31 mouse cellular contexts compared by ENCODE assay signal in the genomic region with DNA sequence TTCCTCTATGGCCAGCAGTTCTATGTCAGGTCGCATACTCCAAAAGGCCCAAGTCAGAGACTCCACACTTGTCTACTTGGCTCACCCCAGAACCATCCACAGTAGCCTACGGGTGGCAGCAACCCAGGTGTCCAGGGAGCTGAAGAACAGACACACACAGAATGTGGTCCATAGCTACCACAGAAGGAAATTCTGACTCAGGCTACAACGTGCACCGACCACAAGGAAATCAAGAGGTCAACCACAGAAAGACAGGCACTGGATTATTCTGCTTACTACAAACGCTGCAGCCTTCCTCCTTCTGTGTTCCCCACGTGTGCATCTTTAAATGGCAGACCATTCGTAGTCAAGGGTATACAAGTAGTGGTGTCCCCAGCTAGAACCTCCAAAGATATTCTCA. TPM values are rescaled to one million over a fixed set of nuclear protein-coding genes. Genes with fewer than 3 reads are reported as not detected.
DNase-seq lines count a peak whose midpoint lies in the region; ATAC-seq and TF ChIP-seq lines count a peak whose summit lies in the region.
"Had no signal": no experiment of that assay in that cellular context is flagged by ENCODE, and none has a peak within 500 bp of the region (broad histone marks: within the 10 kb centered on the region; RNA-seq: fewer than 3 reads in every experiment).

No protein-coding gene starts in this region.

- no peak for ATAC-seq in kidney, postnatal 0 days (replicated peaks; ENCODE audit: low FRiP score, low read depth)
- peak; percentile 83 for ATAC-seq in granulocyte monocyte progenitor cell, adult 5-6 weeks (replicated peaks; ENCODE audit: poor library complexity, severe bottlenecking)
- no peak for ATAC-seq in megakaryocyte, adult 5-6 weeks (ENCODE audit: poor library complexity, severe bottlenecking)
- ATAC-seq: forebrain, embryonic 13.5 days; intestine, postnatal 0 days; midbrain, embryonic 15.5 days had no signal

- in situ Hi-C loops in CH12.LX (cut with MboI; ENCODE audit: low pct_ligation_motif_present, low pct_unique_long_range_greater_than_20kb, low sequenced_read_pairs), result no loop called here

- no peak for DNase-seq in kidney, postnatal 0 days (ENCODE audit: low spot score)
- DNase-seq in kidney, adult 18-20 months, result no peak
- DNase-seq in CH12.LX (ENCODE audit: extremely low read depth), result peak; percentile 87
- DNase-seq in urinary bladder, postnatal 4 days (ENCODE audit: low spot score in 2 of 2), result no peak
- no peak for DNase-seq in left cerebral cortex, adult 2 months (ENCODE audit: extremely low spot score in 1 of 2, low spot score in 2 of 2)
- DNase-seq: adrenal gland, adult 2 months; adrenal gland, postnatal 36 days; cerebellum, adult 2 months; cerebellum, postnatal 14 days; gastrocnemius, postnatal 10 days; kidney, postnatal 14 days; layer of hippocampus, adult 9-11 months; liver; lung, embryonic 14.5 days; retina, postnatal 1 day; right cerebral cortex, postnatal 14 days; thymus, adult 18-20 months; thymus, postnatal 4 days had no signal

- TF ChIP-seq POLR2A in CH12.LX (IDR thresholded peaks at IDR 0.05; ENCODE audit: low read depth, low read length), result no peak

- H3K4me3 ChIP-seq in kidney, postnatal 0 days (replicated peaks; ENCODE audit: low read depth, low read length), result no peak overlapping the region
- H3K4me3 ChIP-seq in CH12.LX (replicated peaks in 1 of 3; ENCODE audit: low read depth in 2 of 3, low read length in 2 of 3, poor library complexity in 1 of 3), result no peak overlapping the region
- no peak overlapping the region for H3K4me3 ChIP-seq in left cerebral cortex, adult 2 months
- H3K4me3 ChIP-seq: embryonic facial prominence, embryonic 10.5 days; embryonic facial prominence, embryonic 15.5 days; forebrain, embryonic 13.5 days; heart, embryonic 15.5 days; hindbrain, embryonic 12.5 days; liver, embryonic 15.5 days; midbrain, embryonic 15.5 days; neural tube, embryonic 15.5 days had no signal

- H3K27ac ChIP-seq in kidney, postnatal 0 days, result peak overlapping the region; percentile 9; the same call in 1 of the 2 replicates
- H3K27ac ChIP-seq in CH12.LX (ENCODE audit: insufficient read depth, low read depth), result no peak overlapping the region
- H3K27ac ChIP-seq in left cerebral cortex, adult 2 months, result no peak overlapping the region
- H3K27ac ChIP-seq: embryonic facial prominence, embryonic 10.5 days; embryonic facial prominence, embryonic 15.5 days; forebrain, embryonic 13.5 days; heart, embryonic 15.5 days; hindbrain, embryonic 12.5 days; liver, embryonic 15.5 days; midbrain, embryonic 15.5 days; neural tube, embryonic 15.5 days had no signal

- no peaks in the 10 kb centered on the region for H3K79me2 ChIP-seq in CH12.LX (replicated peaks; ENCODE audit: control insufficient read depth, extremely low read depth, insufficient read depth, poor library complexity, severe bottlenecking)

- no peak overlapping the region for H3K9ac ChIP-seq in kidney, postnatal 0 days (ENCODE audit: low read depth, low read length)
- no peak overlapping the region for H3K9ac ChIP-seq in CH12.LX (ENCODE audit: insufficient read depth, low read depth)
- H3K9ac ChIP-seq: embryonic facial prominence, embryonic 15.5 days; forebrain, embryonic 13.5 days; heart, embryonic 15.5 days; hindbrain, embryonic 12.5 days; liver, embryonic 15.5 days; lung, embryonic 14.5 days; midbrain, embryonic 15.5 days; neural tube, embryonic 15.5 days had no signal

- peak; percentile 92 for TF ChIP-seq EP300 in CH12.LX (IDR thresholded peaks at IDR 0.05; ENCODE audit: low read length)

- H3K27me3 ChIP-seq in kidney, postnatal 0 days (ENCODE audit: insufficient read depth, low read length), result no peaks in the 10 kb centered on the region
- peaks cover 86% of the 10 kb centered on the region for H3K27me3 ChIP-seq in CH12.LX (replicated peaks)

- WGBS in kidney, postnatal 0 days, result 77% methylated on average over 7 of the region's 7 CpGs

- intact Hi-C loops in left cerebral cortex, adult 2 months (cut with DNase I), result no loop called here

- TF ChIP-seq RAD21 in CH12.LX (IDR thresholded peaks at IDR 0.05; ENCODE audit: low read depth, low read length), result no peak

- TF ChIP-seq CTCF in kidney, postnatal 0 days (IDR thresholded peaks at IDR 0.05; ENCODE audit: low read depth), result no peak
- no peak for TF ChIP-seq CTCF in CH12.LX (conservative IDR thresholded peaks at IDR 0.05 in 1 of 2, IDR thresholded peaks at IDR 0.05 in 1 of 2; ENCODE audit: low read depth in 2 of 2, low read length in 2 of 2)
- no peak for TF ChIP-seq CTCF in left cerebral cortex, adult 2 months (IDR thresholded peaks at IDR 0.05)

- H3K36me3 ChIP-seq in kidney, postnatal 0 days (ENCODE audit: insufficient read depth, low read length), result no peaks in the 10 kb centered on the region
- no peaks in the 10 kb centered on the region for H3K36me3 ChIP-seq in CH12.LX (replicated peaks in 1 of 2; ENCODE audit: control insufficient read depth in 1 of 2, insufficient read depth in 1 of 2, low read length in 1 of 2)
- H3K36me3 ChIP-seq: embryonic facial prominence, embryonic 10.5 days; embryonic facial prominence, embryonic 15.5 days; heart, embryonic 15.5 days; hindbrain, embryonic 12.5 days; liver, embryonic 15.5 days; midbrain, embryonic 15.5 days; neural tube, embryonic 15.5 days had no signal

- peaks cover 18% of the 10 kb centered on the region for H3K4me1 ChIP-seq in kidney, postnatal 0 days (replicated peaks; ENCODE audit: insufficient read depth, low read length)
- peaks cover 3 to 14% of the 10 kb centered on the region in 2 experiments; a peak in 2 of 4 replicates for H3K4me1 ChIP-seq in CH12.LX (ENCODE audit: control insufficient read depth in 1 of 2, insufficient read depth in 2 of 2)
- H3K4me1 ChIP-seq: embryonic facial prominence, embryonic 15.5 days; forebrain, embryonic 13.5 days; heart, embryonic 15.5 days; hindbrain, embryonic 12.5 days; midbrain, embryonic 15.5 days; neural tube, embryonic 15.5 days had no signal

- no peaks in the 10 kb centered on the region for H3K9me3 ChIP-seq in kidney, postnatal 0 days (replicated peaks; ENCODE audit: low read length)
- peaks cover 4% of the 10 kb centered on the region for H3K9me3 ChIP-seq in CH12.LX (replicated peaks; ENCODE audit: low read length)
- H3K9me3 ChIP-seq: embryonic facial prominence, embryonic 10.5 days; embryonic facial prominence, embryonic 15.5 days; forebrain, embryonic 13.5 days; heart, embryonic 15.5 days; hindbrain, embryonic 12.5 days; liver, embryonic 15.5 days; midbrain, embryonic 15.5 days; neural tube, embryonic 15.5 days had no signal

- H3K4me2 ChIP-seq in kidney, postnatal 0 days (ENCODE audit: low read length), result no peak overlapping the region
- H3K4me2 ChIP-seq in CH12.LX (ENCODE audit: insufficient read depth, low read depth, poor library complexity, severe bottlenecking), result no peak overlapping the region
- H3K4me2 ChIP-seq: embryonic facial prominence, embryonic 15.5 days; forebrain, embryonic 13.5 days; heart, embryonic 15.5 days; hindbrain, embryonic 12.5 days; liver, embryonic 15.5 days; lung, embryonic 14.5 days; midbrain, embryonic 15.5 days; neural tube, embryonic 15.5 days had no signal

- dilution Hi-C loops in CH12.LX (cut with MboI; ENCODE audit: extremely low pct_ligation_motif_present, extremely low pct_unique_long_range_greater_than_20kb, low sequenced_read_pairs), result no loop called here

TF ChIP-seq in CH12.LX, 34 proteins besides CTCF, POLR2A, EP300 and RAD21:
- TF ChIP-seq MEF2A (IDR thresholded peaks at IDR 0.05; ENCODE audit: borderline replicate concordance, low read depth, low read length), result peak; percentile 60; the same call in 1 of the 2 replicates
- TF ChIP-seq MAZ (IDR thresholded peaks at IDR 0.05; ENCODE audit: low read depth, low read length), result 0 out of 2 replicates have a peak, but pooled peaks have one; percentile 38
- TF ChIP-seq MXI1 (IDR thresholded peaks at IDR 0.05; ENCODE audit: low read depth, low read length), result no peak
- TF ChIP-seq MYC (IDR thresholded peaks at IDR 0.05; ENCODE audit: low read depth, low read length), result peak; percentile 89
- peak; percentile 78 for TF ChIP-seq MAX (IDR thresholded peaks at IDR 0.05; ENCODE audit: low read length)
- TF ChIP-seq ETS1 (conservative IDR thresholded peaks at IDR 0.05; ENCODE audit: low read depth, low read length), result peak; percentile 82
- peak; percentile 83 for TF ChIP-seq RCOR1 (conservative IDR thresholded peaks at IDR 0.05; ENCODE audit: low read depth, low read length)
- peak; percentile 8; the same call in 1 of the 2 replicates for TF ChIP-seq SMC3 (IDR thresholded peaks at IDR 0.05; ENCODE audit: low read depth, low read length)
- peak; percentile 93 for TF ChIP-seq TCF12 (IDR thresholded peaks at IDR 0.05; ENCODE audit: low read depth, low read length)
- TF ChIP-seq CHD2 (IDR thresholded peaks at IDR 0.05; ENCODE audit: low read length), result no peak
- TF ChIP-seq IRF4 (IDR thresholded peaks at IDR 0.05; ENCODE audit: low read depth, low read length), result peak; percentile 73
- no peak for TF ChIP-seq ZC3H11A (IDR thresholded peaks at IDR 0.05; ENCODE audit: low read depth, low read length)
- TF ChIP-seq E2F4 (IDR thresholded peaks at IDR 0.05; ENCODE audit: insufficient replicate concordance, low read depth, low read length), result no peak
- peak; percentile 95 for TF ChIP-seq MAFK (IDR thresholded peaks at IDR 0.05; ENCODE audit: insufficient replicate concordance, low read length)
- peak; percentile 83 for TF ChIP-seq JUND (conservative IDR thresholded peaks at IDR 0.05; ENCODE audit: low read depth, low read length)
- no peak for TF ChIP-seq NRF1 (IDR thresholded peaks at IDR 0.05; ENCODE audit: low read depth, low read length)
- TF ChIP-seq UBTF (IDR thresholded peaks at IDR 0.05; ENCODE audit: low read depth, low read length), result no peak
- peak; percentile 40; the same call in 1 of the 2 replicates for TF ChIP-seq SIN3A (IDR thresholded peaks at IDR 0.05; ENCODE audit: low read length)
- peak; percentile 82 for TF ChIP-seq JUN (IDR thresholded peaks at IDR 0.05; ENCODE audit: insufficient read depth, low read depth, low read length)
- TF ChIP-seq ZNF384 (IDR thresholded peaks at IDR 0.05; ENCODE audit: low read depth, low read length), result no peak
- peak; percentile 99 for TF ChIP-seq BHLHE40 (IDR thresholded peaks at IDR 0.05; ENCODE audit: low read depth, low read length)
TF ChIP-seq in CH12.LX: peak in this region for 14.

RNA-seq across cellular contexts. Expression of gene Paqr5, which starts 6.4 kb away (rescaled TPM):
- 107 and 109 TPM in 2 replicates for polyA plus RNA-seq in kidney, postnatal 0 days (2015; fragmentation: Nextera tagmentation; extraction: Ambion mirVana)
- total RNA-seq in CH12.LX (2012; rRNA removed) (0.38 and 0.46 TPM in 2 replicates), CH12.LX (2014; rRNA removed) (0.39 and 0.61 TPM in 2 replicates)
- polyA plus RNA-seq in CH12.LX (2012; ENCODE audit: insufficient read length, low read depth), result 0.43 and 0.87 TPM in 2 replicates
- 0.60 TPM in 1 of 2 replicates, not detected in the other for total RNA-seq in granulocyte monocyte progenitor cell, adult 5-6 weeks (2014; fragmentation: Nextera tagmentation)
- 0.21 and 0.34 TPM in 2 replicates for total RNA-seq in granulocyte monocyte progenitor cell, adult 5-6 weeks (2017)
- total RNA-seq in megakaryocyte, adult 5-6 weeks (2015), result 0.36 and 1.0 TPM in 2 replicates
- total RNA-seq in megakaryocyte, adult 5-6 weeks (2017), result 0.59 and 1.1 TPM in 2 replicates
- total RNA-seq in left cerebral cortex, adult 2 months (2021), result 1 to 10 TPM; 3.6 to 4.1 TPM
- total RNA-seq: heart, postnatal 25 days; MEL had no signal
